Mouse (Mus musculus) limb, embryonic 12.5 days (tissue): Measurements from ENCODE around the gene Hist3h2a. TPM values are rescaled to one million over a fixed set of nuclear protein-coding genes. Genes with fewer than 3 reads are reported as not detected.

Experiments used
- ATAC-seq: fragments of 200-750 bp; cut with Nextera tagmentation; 2 replicates; pipeline ENCODE4 v1.8.0; 2017; ENCODE audit warnings: low read depth, moderate TSS enrichment; ENCODE audit not compliant: insufficient number of reproducible peaks, insufficient read depth, low FRiP score, low TSS enrichment
- H3K27ac ChIP-seq: fragments of 300-500 bp; sonication (generic); 2 replicates; pipeline ENCODE4 v1.5.1; 2016; ENCODE audit warnings: mild to moderate bottlenecking, moderate library complexity
- H3K27me3 ChIP-seq: fragments of 300-500 bp; sonication (generic); 2 replicates; pipeline ENCODE4 v1.6.1; 2016; ENCODE audit warnings: mild to moderate bottlenecking, moderate library complexity
- H3K36me3 ChIP-seq: fragments of 300-500 bp; sonication (generic); 2 replicates; pipeline ENCODE4 v1.6.1; 2016; ENCODE audit warnings: mild to moderate bottlenecking, moderate library complexity
- H3K4me1 ChIP-seq: fragments of 300-500 bp; sonication (generic); replicated peaks from 2 replicates; pipeline ENCODE4 v1.6.1; 2016
- H3K4me2 ChIP-seq: fragments of 300-500 bp; sonication (generic); 2 replicates; pipeline ENCODE4 v1.6.1; 2016; ENCODE audit warnings: mild to moderate bottlenecking, moderate library complexity
- H3K4me3 ChIP-seq: fragments of 300-500 bp; sonication (generic); replicated peaks from 2 replicates; pipeline ENCODE4 v1.5.1; 2016; ENCODE audit warnings: mild to moderate bottlenecking
- H3K9ac ChIP-seq: fragments of 300-500 bp; sonication (generic); replicated peaks from 2 replicates; pipeline ENCODE4 v1.6.1; 2016; ENCODE audit warnings: mild to moderate bottlenecking, moderate library complexity
- H3K9me3 ChIP-seq: fragments of 300-500 bp; sonication (generic); 2 replicates; pipeline ENCODE4 v1.6.1; 2016; ENCODE audit warnings: mild to moderate bottlenecking, moderate library complexity
- WGBS: fragments of 180-500 bp; shearing (Covaris S2); methylation state at CpG from one replicate; pipeline ENCODE4 v1.1.7; 2016; 5-methylcytosine and 5-hydroxymethylcytosine counted together
- polyA plus RNA-seq: library from polyadenylated mRNA; unstranded; fragments of >200 nt; fragmentation: Nextera tagmentation; extraction: Ambion mirVana; gene quantifications from 2 replicates; pipeline ENCODE4 v1.2.1, GENCODE M21; 2016

The Hist3h2a gene
- polyA plus RNA-seq, 1 experiment from 2014 or later, result 27.9 TPM

DNA sequence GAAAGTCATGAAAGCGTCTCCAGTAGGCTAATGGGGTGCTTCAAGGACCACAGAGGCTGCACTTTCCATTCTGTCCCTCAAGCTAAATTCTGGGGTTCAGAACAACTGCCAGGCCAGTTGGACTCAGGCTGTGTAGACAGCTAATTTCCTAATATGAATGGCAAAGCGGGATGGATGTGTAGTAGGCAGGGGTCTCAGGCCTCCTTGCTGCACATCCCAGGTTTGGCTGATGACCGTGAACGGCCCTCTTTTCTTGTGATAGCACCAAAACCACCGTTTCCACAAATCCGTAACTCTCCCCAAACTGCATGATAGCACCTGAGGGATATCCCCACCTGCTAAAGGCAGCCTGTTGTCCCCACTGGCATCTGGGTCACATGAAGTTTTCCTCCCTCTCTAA is 4.1 kb downstream of the Hist3h2a start:
- Histone ChIP-seq H3K4me1 (peaks cover 29% of the 10 kb centered on the region), H3K9ac (no peak overlapping the region), H3K27me3 (peaks cover 44% of the 10 kb centered on the region), H3K36me3 (peaks cover 12% of the 10 kb centered on the region), H3K27ac (no peak overlapping the region), H3K4me3 (no peak overlapping the region), H3K9me3 (peaks cover 8% of the 10 kb centered on the region), H3K4me2 (no peak overlapping the region)
- 87% methylated on average over 6 of the region's 6 CpGs for WGBS
- ATAC-seq, result no peak

DNA sequence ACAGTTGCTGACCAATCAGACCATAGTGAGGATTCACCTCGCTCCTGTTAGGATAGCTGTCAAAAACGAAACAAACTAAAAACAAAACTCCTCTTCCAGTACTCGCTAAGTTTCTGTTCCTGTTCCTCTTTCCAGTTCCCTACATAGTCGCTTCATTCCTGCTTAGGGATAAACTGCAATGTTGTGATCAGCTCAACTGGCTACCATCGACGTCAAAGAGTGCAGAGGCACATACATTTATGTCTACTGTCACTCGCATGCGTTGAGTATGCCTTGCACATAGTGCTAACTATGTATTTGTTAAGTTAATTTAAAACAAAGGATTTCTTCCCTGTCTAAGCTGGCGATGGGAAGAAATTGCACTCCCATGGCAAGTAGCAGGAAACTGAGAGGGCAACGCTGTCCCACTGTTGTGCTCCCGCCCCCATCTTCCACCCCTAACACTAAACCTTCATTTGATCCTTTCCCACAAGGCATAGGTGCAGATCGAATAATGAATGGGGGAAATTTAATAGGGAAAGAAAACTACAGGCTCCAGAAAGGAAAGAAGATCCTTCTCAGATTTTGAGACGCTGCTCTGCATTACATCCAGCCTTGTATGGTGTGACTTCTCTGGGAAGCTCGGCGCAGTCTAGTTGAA is 4.8 kb downstream of the Hist3h2a start:
- H3K36me3 ChIP-seq, result peaks cover 12% of the 10 kb centered on the region
- peaks cover 8% of the 10 kb centered on the region for H3K9me3 ChIP-seq
- H3K4me1 ChIP-seq, result peaks cover 26% of the 10 kb centered on the region
- H3K27ac ChIP-seq, result no peak overlapping the region
- no peak for ATAC-seq
- peak overlapping the region; percentile 65 for H3K4me2 ChIP-seq
- peak overlapping the region; percentile 44 for H3K4me3 ChIP-seq
- peaks cover 51% of the 10 kb centered on the region for H3K27me3 ChIP-seq
- 39% methylated on average over 15 of the region's 15 CpGs for WGBS
- no peak overlapping the region for H3K9ac ChIP-seq

DNA sequence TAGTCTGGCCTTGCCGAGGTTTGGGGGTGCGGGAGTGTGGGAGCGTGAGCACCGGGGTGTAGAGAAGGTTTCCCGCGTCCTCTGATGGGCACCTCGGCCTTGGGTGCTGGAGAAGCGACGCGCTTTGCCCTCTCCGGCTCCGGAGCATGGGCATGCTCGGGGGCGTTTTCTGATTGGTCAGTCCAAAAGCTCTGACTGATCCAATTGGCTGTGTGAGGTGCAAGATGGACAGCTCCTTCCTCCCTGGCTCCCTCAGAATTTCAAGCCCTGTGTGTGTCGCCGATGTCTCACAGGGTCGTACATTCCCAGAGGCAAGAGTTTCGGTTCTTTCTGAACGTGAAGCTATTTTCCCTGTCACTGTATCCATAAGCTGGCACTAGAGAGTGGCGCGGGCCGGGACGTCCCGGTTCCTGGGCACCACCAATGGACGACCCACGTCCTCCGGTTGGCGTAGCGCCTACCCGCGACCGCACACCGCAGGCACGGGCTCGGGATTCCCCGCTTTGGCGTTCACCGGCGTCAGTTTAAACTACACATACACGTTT is 5.5 kb downstream of the Hist3h2a start:
- ATAC-seq, result peak; percentile 57
- Histone ChIP-seq H3K4me3 (peak overlapping the region; percentile 44), H3K27me3 (peaks cover 53% of the 10 kb centered on the region), H3K27ac (no peak overlapping the region), H3K9me3 (peaks cover 8% of the 10 kb centered on the region), H3K9ac (no peak overlapping the region; the same call in 1 of the 2 replicates), H3K4me2 (peak overlapping the region; percentile 65), H3K36me3 (peaks cover 12% of the 10 kb centered on the region), H3K4me1 (peaks cover 26% of the 10 kb centered on the region)
- 2% methylated on average over 40 of the region's 40 CpGs for WGBS

DNA sequence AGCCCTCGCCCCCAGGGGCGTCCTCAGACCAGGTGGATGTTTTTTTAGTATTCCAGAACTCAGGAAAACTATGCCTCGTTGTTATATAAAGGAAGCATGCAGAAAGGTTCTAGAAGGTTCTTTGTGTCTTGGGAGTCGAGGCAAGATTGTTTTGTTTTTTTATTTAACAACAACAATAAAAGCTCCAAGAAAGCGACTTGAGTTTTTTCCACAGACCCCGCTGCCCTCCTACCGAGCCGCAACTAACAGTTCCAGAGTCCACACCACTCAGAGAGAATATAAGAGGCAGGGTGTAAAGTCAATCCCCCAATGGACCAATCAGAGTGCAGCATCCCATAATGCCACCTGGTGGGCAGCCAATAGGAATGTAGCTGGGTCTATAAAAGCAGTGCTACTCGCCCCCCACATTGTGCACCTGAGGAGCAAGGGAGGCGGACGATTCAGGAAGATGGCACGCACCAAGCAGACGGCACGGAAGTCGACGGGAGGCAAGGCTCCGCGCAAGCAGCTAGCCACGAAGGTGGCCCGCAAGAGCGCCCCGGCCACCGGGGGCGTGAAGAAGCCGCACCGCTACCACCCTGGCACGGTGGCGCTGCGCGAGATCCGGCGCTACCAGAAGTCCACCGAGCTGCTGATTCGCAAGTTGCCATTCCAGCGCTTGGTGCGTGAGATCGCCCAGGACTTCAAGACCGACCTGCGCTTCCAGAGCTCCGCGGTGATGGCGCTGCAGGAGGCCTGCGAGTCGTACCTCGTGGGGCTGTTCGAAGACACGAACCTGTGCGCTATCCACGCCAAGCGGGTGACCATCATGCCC is 7.1 kb downstream of the Hist3h2a start:
- WGBS, result 59% methylated on average over 50 of the region's 50 CpGs
- H3K4me2 ChIP-seq, result 0 out of 2 replicates have a peak overlapping the region, but pooled peaks have one; percentile 10
- H3K9ac ChIP-seq, result no peak overlapping the region
- ATAC-seq, result no peak
- H3K9me3 ChIP-seq, result peaks cover 8% of the 10 kb centered on the region
- no peak overlapping the region for H3K27ac ChIP-seq
- peaks cover 53% of the 10 kb centered on the region for H3K27me3 ChIP-seq
- H3K36me3 ChIP-seq, result peaks cover 12% of the 10 kb centered on the region
- H3K4me3 ChIP-seq, result no peak overlapping the region; the same call in 1 of the 2 replicates
- peaks cover 19% of the 10 kb centered on the region for H3K4me1 ChIP-seq

- Histone ChIP-seq H3K9ac (no peak overlapping the region), H3K27me3 (peaks cover 44% of the 10 kb centered on the region), H3K27ac (no peak overlapping the region), H3K4me2 (no peak overlapping the region), H3K9me3 (peaks cover 8% of the 10 kb centered on the region), H3K36me3 (peaks cover 10% of the 10 kb centered on the region; the same call in 1 of the 2 replicates), H3K4me1 (peaks cover 8% of the 10 kb centered on the region; the same call in 1 of the 2 replicates), H3K4me3 (no peak overlapping the region)
- WGBS, result 39% methylated on average over 17 of the region's 17 CpGs
- ATAC-seq, result no peak
Observed at GRCm38 (mm10) chr11:58963543-58963942, 9.1 kb downstream of the Hist3h2a start.

DNA sequence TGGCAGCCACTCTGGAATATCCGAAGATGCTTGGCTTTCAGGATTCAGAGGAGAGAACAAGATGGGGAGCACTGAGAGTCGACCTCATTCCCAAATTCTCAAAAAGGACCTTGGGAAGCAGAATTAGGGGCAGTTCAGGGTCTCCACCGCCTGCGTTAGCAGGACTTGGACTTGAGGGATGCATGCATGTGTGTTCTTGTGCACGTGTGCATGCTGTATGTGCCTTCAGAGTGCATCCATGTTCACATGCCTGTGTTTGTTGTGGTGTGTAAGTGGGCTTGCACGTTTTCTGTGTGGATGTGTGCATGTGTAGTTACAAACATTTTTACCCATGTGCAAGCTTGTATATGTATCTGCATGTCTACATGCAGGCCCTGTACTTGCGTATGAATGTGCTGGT is 9.7 kb downstream of the Hist3h2a start:
- Histone ChIP-seq H3K9ac (no peak overlapping the region), H3K27me3 (peaks cover 40% of the 10 kb centered on the region), H3K4me3 (no peak overlapping the region), H3K4me1 (peaks cover 7% of the 10 kb centered on the region; the same call in 1 of the 2 replicates), H3K9me3 (peaks cover 8% of the 10 kb centered on the region), H3K4me2 (no peak overlapping the region), H3K36me3 (peaks cover 16% of the 10 kb centered on the region; the same call in 1 of the 2 replicates), H3K27ac (no peak overlapping the region)
- ATAC-seq, result no peak
- 83% methylated on average over 7 of the region's 7 CpGs for WGBS

GRCm38 (mm10) chr11:58965001-58965760 is 10.7 kb downstream of the Hist3h2a start:
- no peaks in the 10 kb centered on the region; the same call in 1 of the 2 replicates for H3K4me1 ChIP-seq
- no peak overlapping the region for H3K9ac ChIP-seq
- H3K4me3 ChIP-seq, result no peak overlapping the region
- H3K9me3 ChIP-seq, result peaks cover 8% of the 10 kb centered on the region
- H3K36me3 ChIP-seq, result peaks cover 22% of the 10 kb centered on the region; the same call in 1 of the 2 replicates
- H3K4me2 ChIP-seq, result no peak overlapping the region
- H3K27ac ChIP-seq, result no peak overlapping the region
- H3K27me3 ChIP-seq, result peaks cover 35% of the 10 kb centered on the region
- WGBS, result 48% methylated on average over 12 of the region's 12 CpGs
- no peak for ATAC-seq

DNA sequence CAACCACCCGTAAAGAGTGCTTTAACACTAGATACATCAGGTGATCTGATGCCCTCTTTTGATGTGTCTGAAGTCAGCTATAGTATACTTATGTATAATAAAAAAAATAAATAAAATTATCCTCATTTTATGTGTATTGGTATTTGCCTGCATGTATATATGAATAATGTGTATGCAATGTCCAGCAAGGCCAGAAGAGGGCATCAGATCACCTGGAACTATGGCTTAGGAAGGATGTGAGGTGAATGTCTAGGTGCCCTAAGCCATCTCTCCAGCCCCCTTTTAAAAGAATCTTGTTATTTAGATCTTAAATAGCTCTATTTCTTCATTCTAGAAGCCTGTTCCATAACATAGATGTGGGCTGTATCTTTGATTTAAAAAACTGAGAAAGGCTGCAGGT is 12.9 kb downstream of the Hist3h2a start:
- H3K36me3 ChIP-seq, result peaks cover 42% of the 10 kb centered on the region
- H3K4me2 ChIP-seq, result no peak overlapping the region
- 100% methylated on average over 1 of the region's 1 CpGs for WGBS
- H3K27ac ChIP-seq, result no peak overlapping the region
- no peak overlapping the region for H3K9ac ChIP-seq
- ATAC-seq, result no peak
- no peaks in the 10 kb centered on the region for H3K4me1 ChIP-seq
- H3K4me3 ChIP-seq, result no peak overlapping the region
- H3K9me3 ChIP-seq, result no peaks in the 10 kb centered on the region
- H3K27me3 ChIP-seq, result peaks cover 21% of the 10 kb centered on the region

DNA sequence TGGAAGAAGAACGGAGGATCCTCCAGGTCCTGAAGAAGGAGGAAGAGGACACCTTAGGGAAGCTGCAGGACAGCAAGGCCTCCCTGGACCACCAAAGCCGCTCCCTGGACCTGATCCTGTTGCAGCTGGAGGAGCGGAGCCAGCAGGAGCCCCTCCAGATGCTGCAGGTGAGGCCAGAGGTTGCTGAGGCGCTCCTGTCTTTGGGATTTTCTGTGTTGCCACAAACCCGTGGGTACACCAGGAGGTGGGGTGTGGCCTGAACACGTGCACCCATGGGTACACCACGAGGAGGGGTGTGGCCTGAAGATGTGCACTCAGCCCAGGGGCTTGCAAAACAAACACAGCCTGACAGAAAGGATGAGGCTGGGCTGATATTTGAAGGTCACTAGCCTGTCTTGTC is 14.1 kb downstream of the Hist3h2a start:
- WGBS, result 88% methylated on average over 7 of the region's 7 CpGs
- Histone ChIP-seq H3K4me2 (no peak overlapping the region), H3K9ac (no peak overlapping the region), H3K4me1 (no peaks in the 10 kb centered on the region), H3K36me3 (peaks cover 46% of the 10 kb centered on the region), H3K4me3 (no peak overlapping the region), H3K9me3 (no peaks in the 10 kb centered on the region), H3K27ac (no peak overlapping the region), H3K27me3 (peaks cover 9% of the 10 kb centered on the region)
- no peak for ATAC-seq

DNA sequence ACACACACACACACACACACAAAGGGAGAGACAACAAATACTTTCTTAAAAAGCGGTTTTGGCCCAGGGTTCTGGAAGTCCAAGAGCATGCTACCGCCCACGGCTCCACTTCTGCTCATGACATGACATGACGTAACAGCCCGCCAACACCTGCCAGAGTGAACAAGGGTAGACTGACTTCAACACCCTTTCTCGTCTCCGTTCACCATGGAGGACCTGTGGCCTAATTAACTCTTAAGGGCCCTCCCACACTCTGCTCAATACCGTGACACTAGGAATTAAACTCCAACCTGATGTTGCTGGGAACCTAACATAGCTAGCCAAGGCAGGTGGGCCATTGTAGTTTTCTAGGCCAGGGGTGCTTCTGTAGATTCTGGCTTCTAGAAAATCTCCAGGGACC is 14.5 kb downstream of the Hist3h2a start:
- ATAC-seq, result no peak

DNA sequence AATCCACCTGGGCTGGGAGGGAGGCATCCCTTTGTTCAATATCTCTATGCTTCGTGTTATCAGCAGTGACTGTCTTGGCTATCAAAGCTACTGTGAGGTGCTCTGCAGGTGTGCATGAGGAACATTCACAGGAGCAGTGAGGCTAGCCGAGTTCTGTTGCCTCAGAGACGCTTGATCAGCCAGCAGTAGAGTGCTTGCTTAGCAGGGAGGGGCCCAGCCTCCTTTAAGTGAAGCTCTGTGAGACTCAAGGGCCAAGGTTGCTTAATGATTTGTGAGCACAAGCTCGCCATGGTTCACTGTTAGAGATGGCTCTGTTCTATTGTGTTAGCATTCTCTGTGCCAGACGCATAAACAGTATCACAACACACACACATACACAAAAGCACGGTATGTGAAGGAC is 15.2 kb downstream of the Hist3h2a start:
- no peak overlapping the region for H3K9ac ChIP-seq
- peaks cover 52% of the 10 kb centered on the region for H3K36me3 ChIP-seq
- H3K4me2 ChIP-seq, result no peak overlapping the region
- no peak for ATAC-seq
- no peak overlapping the region for H3K4me3 ChIP-seq
- no peak overlapping the region for H3K27ac ChIP-seq
- WGBS, result 79% methylated on average over 6 of the region's 6 CpGs
- H3K27me3 ChIP-seq, result no peaks in the 10 kb centered on the region
- H3K9me3 ChIP-seq, result no peaks in the 10 kb centered on the region
- H3K4me1 ChIP-seq, result no peaks in the 10 kb centered on the region

More for the DNA sequence above, 14.5 kb downstream of the Hist3h2a start:
- Histone ChIP-seq H3K4me1 (no peaks in the 10 kb centered on the region), H3K4me2 (no peak overlapping the region), H3K27ac (no peak overlapping the region), H3K9ac (no peak overlapping the region), H3K27me3 (peaks cover 4% of the 10 kb centered on the region; the same call in 1 of the 2 replicates), H3K36me3 (peaks cover 46% of the 10 kb centered on the region), H3K4me3 (no peak overlapping the region), H3K9me3 (no peaks in the 10 kb centered on the region)
- WGBS, result 85% methylated on average over 8 of the region's 8 CpGs
